Mouse (Mus musculus) testis, adult 10 weeks (tissue): ENCODE data around the gene Tmem217. TPM values are rescaled to one million over a fixed set of nuclear protein-coding genes. Genes with fewer than 3 reads are reported as not detected.

Source experiments
- polyA plus RNA-seq: library from polyadenylated mRNA; stranded (reverse); fragments of 350-450 nt; fragmentation: Illumina TruSeq; extraction: RNeasy Lipid Tissue Mini Kit (QIAGEN cat#74804); gene quantifications from one replicate; pipeline ENCODE4 v1.2.3, GENCODE M21; 2014; ENCODE audit warnings: low read depth, low replicate concordance

The Tmem217 gene
- polyA plus RNA-seq: 31.3 TPM

DNA sequence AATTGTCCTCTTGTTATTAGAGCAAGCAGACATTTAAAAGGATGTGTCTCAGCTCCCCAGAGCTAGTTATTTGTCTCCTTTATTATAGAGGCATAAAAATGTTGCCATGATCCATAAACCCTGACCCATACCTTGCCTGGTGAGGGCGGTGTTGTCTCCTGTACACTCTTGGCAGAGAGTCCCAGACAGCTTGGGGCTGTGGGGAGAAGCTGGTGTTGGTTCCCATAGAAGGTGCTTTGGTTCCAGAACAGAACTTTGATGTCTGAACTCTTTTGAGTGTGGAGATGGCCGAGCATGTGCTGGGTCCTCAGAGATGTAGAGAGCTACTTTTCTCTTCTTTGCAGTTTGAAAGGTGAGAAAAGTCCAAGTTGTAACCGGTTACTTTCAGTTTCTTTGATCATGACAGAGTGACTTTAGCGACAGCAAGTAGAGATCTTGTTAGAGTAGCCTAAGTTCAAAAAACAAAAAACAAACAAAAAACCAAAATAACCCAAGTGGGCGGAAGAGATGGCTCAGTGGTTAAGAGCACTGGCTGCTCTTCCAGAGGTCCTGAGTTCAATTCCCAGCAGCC, at the start of gene Tmem217:
Tmem217 (minus strand) TSS at position 224 of the 571 bp plus-strand sequence.

DNA sequence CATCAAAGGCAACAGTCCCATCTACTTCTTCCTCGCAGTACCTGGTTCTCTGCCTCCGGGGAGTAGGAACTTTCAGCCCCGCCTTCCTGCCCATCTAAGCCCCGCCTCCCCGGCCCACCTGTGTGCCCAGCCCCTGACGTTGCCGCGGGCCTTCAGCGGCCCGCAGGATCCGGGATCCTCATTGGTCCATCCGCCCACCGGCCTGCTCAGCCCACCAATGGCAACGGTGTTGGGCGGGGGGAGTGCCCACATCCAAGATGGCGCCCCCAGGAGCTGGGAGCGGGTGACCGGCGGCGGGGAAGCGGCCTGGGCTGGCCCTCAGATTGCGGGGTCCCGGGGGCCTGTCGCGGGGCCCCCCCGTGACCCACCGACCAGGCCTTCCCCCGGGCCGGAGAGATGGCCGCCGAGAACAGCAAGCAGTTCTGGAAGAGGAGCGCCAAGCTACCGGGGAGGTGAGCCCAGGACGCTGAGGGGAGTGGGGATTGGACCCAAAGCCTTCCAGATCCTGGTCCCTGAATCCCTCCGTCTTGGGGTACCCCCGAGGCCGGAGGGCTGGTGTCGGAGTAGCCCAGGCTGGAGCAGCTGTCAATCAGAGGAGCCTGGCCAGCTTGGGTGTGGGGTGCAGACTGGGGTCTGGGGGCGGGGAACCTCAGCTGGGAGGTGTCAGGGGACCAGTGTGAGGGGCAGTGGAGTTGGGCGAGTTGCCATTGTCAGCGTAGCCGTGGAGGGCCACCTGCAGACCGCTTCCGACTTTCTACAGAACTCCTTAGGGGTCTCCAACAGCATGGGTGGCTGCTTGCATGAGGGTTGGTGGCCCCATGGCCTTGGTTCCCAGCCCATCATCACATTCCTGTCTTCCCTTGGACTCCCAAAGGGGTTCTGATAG, 2.4 kb downstream of the Tmem217 start, which contains the start of the genes Gm17657 and Tbc1d22b:
Gm17657 (minus strand) TSS at position 96 of the 886 bp plus-strand sequence.
Tbc1d22b (plus strand) TSS at position 243 of the 886 bp plus-strand sequence.

DNA sequence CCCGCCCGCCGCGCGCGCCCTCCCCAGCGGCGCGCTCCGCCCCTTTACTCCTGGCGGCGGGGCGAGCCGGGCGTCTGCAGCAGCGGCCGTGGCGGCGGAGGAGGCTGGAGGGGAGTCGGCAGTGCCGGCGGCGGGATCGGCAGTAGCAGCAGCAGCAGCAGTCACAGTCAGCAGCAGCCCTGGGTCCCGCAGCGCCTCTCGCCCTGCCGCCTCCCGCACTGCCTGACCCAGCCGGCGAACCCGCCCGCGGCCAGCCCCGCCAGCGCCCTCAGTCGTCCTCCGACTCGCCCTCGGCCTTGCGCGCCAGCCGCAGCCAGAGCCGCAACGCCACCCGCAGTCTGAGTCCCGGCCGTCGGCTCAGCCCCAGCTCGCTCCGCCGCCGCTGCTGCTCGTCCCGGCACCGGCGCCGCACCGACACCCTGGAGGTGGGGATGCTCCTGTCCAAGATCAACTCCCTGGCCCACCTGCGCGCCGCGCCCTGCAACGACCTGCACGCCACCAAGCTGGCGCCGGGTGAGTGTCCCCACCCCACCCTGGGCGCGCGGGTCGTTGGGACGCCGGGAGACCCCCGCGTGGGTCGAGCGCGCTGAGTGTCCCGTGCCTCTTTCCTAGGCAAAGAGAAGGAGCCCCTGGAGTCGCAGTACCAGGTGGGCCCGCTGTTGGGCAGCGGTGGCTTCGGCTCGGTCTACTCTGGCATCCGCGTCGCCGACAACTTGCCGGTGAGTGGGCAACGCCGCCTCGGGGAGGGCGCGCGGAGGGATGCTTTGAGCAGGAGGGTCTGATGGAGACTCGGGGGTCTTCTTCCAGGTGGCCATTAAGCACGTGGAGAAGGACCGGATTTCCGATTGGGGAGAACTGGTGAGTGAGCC, 61.2 kb downstream of the Tmem217 start, which contains the start of gene Pim1:
Pim1 (plus strand) TSS at position 41 of the 869 bp plus-strand sequence.

Other genes with a start within 250 kb of the Tmem217 start
- gene Pi16, start 234.7 kb downstream of the Tmem217 start, polyA plus RNA-seq: 0.22 TPM
- 1.7 TPM for gene Mtch1, start 204.5 kb downstream of the Tmem217 start, polyA plus RNA-seq
- gene Fgd2, start 191.5 kb downstream of the Tmem217 start, polyA plus RNA-seq: 2.0 TPM
- 23.0 TPM for gene Pim1, start 61.6 kb downstream of the Tmem217 start, polyA plus RNA-seq
- gene Gm17657, start 2.7 kb downstream of the Tmem217 start, polyA plus RNA-seq: 1.3 TPM
- 4.2 TPM for gene Tbc1d22b, start 2.6 kb downstream of the Tmem217 start, polyA plus RNA-seq
- 17.3 TPM for gene Rnf8, start 62.4 kb upstream of the Tmem217 start, polyA plus RNA-seq
- gene Gm28043, start 62.5 kb upstream of the Tmem217 start, polyA plus RNA-seq: 1.0 TPM
- 16.8 TPM for gene Cmtr1, start 108.2 kb upstream of the Tmem217 start, polyA plus RNA-seq
- gene Ccdc167, start 164.7 kb upstream of the Tmem217 start, polyA plus RNA-seq: 1.2 TPM